Mouse (Mus musculus): ENCODE measurements around the gene Papss1.

The Papss1 gene

GRCm38 (mm10) chr3:131637008-131637407, 72.4 kb downstream of the Papss1 start:
- DNase-seq: no peak

GRCm38 (mm10) chr3:131637664-131638063, 73.1 kb downstream of the Papss1 start:
- no peak for DNase-seq

GRCm38 (mm10) chr3:131638216-131638615, 73.6 kb downstream of the Papss1 start:
- peak; percentile 69 for DNase-seq

GRCm38 (mm10) chr3:131642681-131643292, 78.2 kb downstream of the Papss1 start:
- no peak for DNase-seq

- DNase-seq: no peak
Observed at GRCm38 (mm10) chr3:131645203-131645602, 80.6 kb downstream of the Papss1 start.

- DNase-seq: no peak
Observed at GRCm38 (mm10) chr3:131654366-131654765, 89.8 kb downstream of the Papss1 start.

GRCm38 (mm10) chr3:131656032-131656431, 91.5 kb downstream of the Papss1 start:
- no peak for DNase-seq

- no peak for DNase-seq
Observed at GRCm38 (mm10) chr3:131660126-131660525, 95.6 kb downstream of the Papss1 start.

GRCm38 (mm10) chr3:131660629-131661028, 96.1 kb downstream of the Papss1 start:
- DNase-seq: no peak

GRCm38 (mm10) chr3:131662589-131663148, 98.1 kb downstream of the Papss1 start:
- DNase-seq: no peak

GRCm38 (mm10) chr3:131669910-131670309, 105.3 kb downstream of the Papss1 start:
- DNase-seq: no peak

GRCm38 (mm10) chr3:131686106-131686505, 121.5 kb downstream of the Papss1 start:
- no peak for DNase-seq

GRCm38 (mm10) chr3:131689949-131690348, 125.4 kb downstream of the Papss1 start:
- no peak for DNase-seq

GRCm38 (mm10) chr3:131690543-131690942, 126.0 kb downstream of the Papss1 start:
- no peak for DNase-seq

GRCm38 (mm10) chr3:131691202-131691601, 126.6 kb downstream of the Papss1 start:
- DNase-seq: no peak

All from cerebellum, adult 9-11 months (tissue).